Mouse (Mus musculus) megakaryocyte, embryonic 14.5 days (primary cell): ENCODE measurements around the gene Cntnap2.

Experiments used
- FLI1 ChIP-seq: IDR thresholded peaks from 2 replicates; pipeline ENCODE4 v1.6.1; 2012; ENCODE audit warnings: low read length, inconsistent platforms, mixed read lengths
- GATA1 ChIP-seq: IDR thresholded peaks from 3 replicates; pipeline ENCODE4 v1.6.1; 2012; ENCODE audit warnings: mixed read lengths, low read length, inconsistent platforms, borderline replicate concordance

- TF ChIP-seq GATA1, result no peak
- no peak for TF ChIP-seq FLI1
Observed at GRCm38 (mm10) chr6:46398725-46399589, 1339.8 kb downstream of the Cntnap2 start.
